Mouse (Mus musculus) megakaryocyte-erythroid progenitor cell, adult 5-6 weeks (primary cell): ENCODE data around the gene Ddx11. TPM values are rescaled to one million over a fixed set of nuclear protein-coding genes. Genes with fewer than 3 reads are reported as not detected.

ENCODE experiments used
- total RNA-seq, 2 experiments: library from RNA; stranded (forward) in 1 of 2; stranded (reverse) in 1 of 2; fragments of 200-1000, 215-1000 nt in 1 of 2; fragments of >200 nt in 1 of 2; fragmentation: Nextera tagmentation in 1 of 2; gene quantifications; 2 replicates each; pipeline ENCODE4 v1.2.3; 2014 to 2017

Ddx11 gene
- total RNA-seq, 2 experiments from 2014 or later = 19.5 to 38.5 TPM

Other genes starting within 250 kb of the Ddx11 start
- 37.8 and 38.0 TPM in 2 replicates for gene Ralbp1, start 237.7 kb upstream of the Ddx11 start, total RNA-seq (2014; fragmentation: Nextera tagmentation)
- gene Ralbp1, start 237.7 kb upstream of the Ddx11 start, total RNA-seq (2017) = 85.0 and 96.0 TPM in 2 replicates
- 22.5 and 24.9 TPM in 2 replicates for gene Twsg1, start 172.3 kb upstream of the Ddx11 start, total RNA-seq (2014; fragmentation: Nextera tagmentation)
- gene Twsg1, start 172.3 kb upstream of the Ddx11 start, total RNA-seq (2017) = 12.8 and 19.8 TPM in 2 replicates
- 43.9 and 48.4 TPM in 2 replicates for gene Ankrd12, start 46.4 kb upstream of the Ddx11 start, total RNA-seq (2014; fragmentation: Nextera tagmentation)
- 52.0 and 55.1 TPM in 2 replicates for gene Ankrd12, start 46.4 kb upstream of the Ddx11 start, total RNA-seq (2017)
- 161 and 223 TPM in 2 replicates for gene Ndufv2, start 22.0 kb upstream of the Ddx11 start, total RNA-seq (2014; fragmentation: Nextera tagmentation)
- gene Ndufv2, start 22.0 kb upstream of the Ddx11 start, total RNA-seq (2017) = 310 and 343 TPM in 2 replicates
- 30.8 and 34.5 TPM in 2 replicates for gene Washc1, start 12.0 kb upstream of the Ddx11 start, total RNA-seq (2014; fragmentation: Nextera tagmentation)
- gene Washc1, start 12.0 kb upstream of the Ddx11 start, total RNA-seq (2017) = 22.0 and 29.7 TPM in 2 replicates